Mouse (Mus musculus): ENCODE results near the gene Shpk.

- TF ChIP-seq CTCF (IDR thresholded peaks at IDR 0.05; ENCODE audit: extremely low read depth, insufficient read length, insufficient replicate concordance, low read depth, low read length) = no peak
- no peak for TF ChIP-seq POLR2A (IDR thresholded peaks at IDR 0.05; ENCODE audit: low read depth, low read length)
These were observed 38.5 kb upstream of the Shpk start for GRCm38 (mm10) chr11:73160811-73161200.
